Mouse (Mus musculus) mature B cell (primary cell): ENCODE data around the gene Msh2.
"Not testable (repeated sequence)": the region's sequence is repeated elsewhere in the genome, so short reads cannot be mapped to it uniquely, and the experiment has no call there.

ENCODE experiments used
- in situ Hi-C: fragments of 300-500 bp; cut with MboI; formaldehyde crosslinking; loops from 2 replicates; pipeline ENCODE4 v1.14.3; 2019

Gene Msh2

GRCm38 (mm10) chr17:87671890-87672660 is at the start of gene Msh2:
Gene Msh2, plus strand, starts transcription at chr17:87672330.
- in situ Hi-C loops, result no loop called here

GRCm38 (mm10) chr17:87625510-87626086 is 46.5 kb upstream of the Msh2 start:
- in situ Hi-C loops, result no loop called here

- in situ Hi-C loops, result no loop called here
These were observed 44.0 kb upstream of the Msh2 start for GRCm38 (mm10) chr17:87628144-87628543.

GRCm38 (mm10) chr17:87628706-87629105 is 43.4 kb upstream of the Msh2 start:
- in situ Hi-C loops, result no loop called here

- in situ Hi-C loops, result no loop called here
These were observed 35.1 kb upstream of the Msh2 start for GRCm38 (mm10) chr17:87637056-87637389.

- in situ Hi-C loops, result no loop called here
These were observed 32.9 kb upstream of the Msh2 start for GRCm38 (mm10) chr17:87639242-87639641.

GRCm38 (mm10) chr17:87640272-87640671 is 31.9 kb upstream of the Msh2 start:
- in situ Hi-C loops, result no loop called here

- in situ Hi-C loops, result no loop called here
These were observed 31.1 kb upstream of the Msh2 start for GRCm38 (mm10) chr17:87641006-87641405.

GRCm38 (mm10) chr17:87642744-87643143 is 29.4 kb upstream of the Msh2 start:
- in situ Hi-C loops, result no loop called here

GRCm38 (mm10) chr17:87655616-87656015 is 16.5 kb upstream of the Msh2 start:
- in situ Hi-C loops, result not testable (repeated sequence)

GRCm38 (mm10) chr17:87661958-87662573 is 10.1 kb upstream of the Msh2 start:
- in situ Hi-C loops, result not testable (repeated sequence)

GRCm38 (mm10) chr17:87664238-87664637 is 7.9 kb upstream of the Msh2 start:
- in situ Hi-C loops, result no loop called here

GRCm38 (mm10) chr17:87665066-87665822 is 6.9 kb upstream of the Msh2 start:
- in situ Hi-C loops, result no loop called here

GRCm38 (mm10) chr17:87672677-87673286 is 652 bp downstream of the Msh2 start:
- in situ Hi-C loops, result no loop called here

- in situ Hi-C loops, result not testable (repeated sequence)
These were observed 4.9 kb downstream of the Msh2 start for GRCm38 (mm10) chr17:87676916-87677474.

- in situ Hi-C loops, result no loop called here
These were observed 5.5 kb downstream of the Msh2 start for GRCm38 (mm10) chr17:87677656-87678055.

- in situ Hi-C loops, result no loop called here
These were observed 17.1 kb downstream of the Msh2 start for GRCm38 (mm10) chr17:87689217-87689616.

- in situ Hi-C loops, result no loop called here
These were observed 19.8 kb downstream of the Msh2 start for GRCm38 (mm10) chr17:87691958-87692357.

- in situ Hi-C loops, result no loop called here
These were observed 23.8 kb downstream of the Msh2 start for GRCm38 (mm10) chr17:87695874-87696465.

GRCm38 (mm10) chr17:87696814-87697213 is 24.7 kb downstream of the Msh2 start:
- in situ Hi-C loops, result no loop called here
